In genomic region chr6:28160399-28160798, GRCm38 (mm10) we compare ENCODE assay signal across 27 mouse cellular contexts. TPM values are rescaled to one million over a fixed set of nuclear protein-coding genes. Genes with fewer than 3 reads are reported as not detected.
"Had no signal": no experiment of that assay in that cellular context is flagged by ENCODE, and none has a peak within 500 bp of the region (broad histone marks: within the 10 kb centered on the region; RNA-seq: fewer than 3 reads in every experiment).

No protein-coding gene starts in this region.

- H3K9ac ChIP-seq: heart, embryonic 13.5 days; heart, embryonic 15.5 days; hindbrain, embryonic 13.5 days; hindbrain, embryonic 15.5 days; intestine, embryonic 15.5 days; limb, embryonic 12.5 days; liver, embryonic 12.5 days; liver, embryonic 14.5 days had no signal

- H3K4me1 ChIP-seq: heart, embryonic 13.5 days; heart, embryonic 15.5 days; hindbrain, embryonic 13.5 days; hindbrain, embryonic 15.5 days; intestine, embryonic 15.5 days; limb, embryonic 10.5 days; limb, embryonic 12.5 days; liver, embryonic 12.5 days had no signal

- DNase-seq: gastrocnemius, postnatal 14 days; gastrocnemius, postnatal 36 days; heart, adult 2 months; heart, postnatal 14 days; heart, postnatal 36 days; kidney, adult 18-20 months; kidney, adult 8-10 months; kidney, postnatal 10 days; kidney, postnatal 25 days; kidney, postnatal 4 days had no signal

- H3K36me3 ChIP-seq: heart, embryonic 13.5 days; heart, embryonic 15.5 days; hindbrain, embryonic 13.5 days; hindbrain, embryonic 15.5 days; intestine, embryonic 15.5 days; limb, embryonic 10.5 days; limb, embryonic 12.5 days; liver, embryonic 12.5 days had no signal

- H3K4me2 ChIP-seq: heart, embryonic 11.5 days; heart, embryonic 13.5 days; heart, embryonic 15.5 days; hindbrain, embryonic 13.5 days; hindbrain, embryonic 15.5 days; intestine, embryonic 15.5 days; limb, embryonic 12.5 days; liver, embryonic 12.5 days had no signal

- H3K9me3 ChIP-seq: heart, embryonic 13.5 days; heart, embryonic 15.5 days; hindbrain, embryonic 13.5 days; hindbrain, embryonic 15.5 days; intestine, embryonic 15.5 days; limb, embryonic 10.5 days; limb, embryonic 12.5 days; liver, embryonic 12.5 days had no signal

- ATAC-seq: inflammation-experienced regulatory T-cells, adult 6 months; intestine, embryonic 15.5 days; intestine, postnatal 0 days; liver, embryonic 12.5 days had no signal

- H3K27ac ChIP-seq: heart, adult 2 months; heart, embryonic 13.5 days; heart, embryonic 15.5 days; hindbrain, embryonic 13.5 days; hindbrain, embryonic 15.5 days; intestine, embryonic 15.5 days; layer of hippocampus, adult 2 months; left cerebral cortex, adult 2 months; limb, embryonic 10.5 days; limb, embryonic 12.5 days; liver, embryonic 12.5 days; liver, embryonic 14.5 days had no signal

- H3K27me3 ChIP-seq: heart, embryonic 13.5 days; heart, embryonic 15.5 days; hindbrain, embryonic 13.5 days; hindbrain, embryonic 15.5 days; intestine, embryonic 15.5 days; limb, embryonic 12.5 days; liver, embryonic 12.5 days had no signal

- H3K4me3 ChIP-seq: heart, adult 2 months; heart, embryonic 13.5 days; heart, embryonic 15.5 days; hindbrain, embryonic 13.5 days; hindbrain, embryonic 15.5 days; intestine, embryonic 15.5 days; layer of hippocampus, adult 2 months; left cerebral cortex, adult 2 months; limb, embryonic 10.5 days; limb, embryonic 12.5 days; liver, embryonic 12.5 days had no signal

RNA-seq across cellular contexts. Expression of gene Grm8, which starts 25.4 kb away (rescaled TPM):
- total RNA-seq: heart, adult 2 months; heart, postnatal 36 days; hematopoietic stem cell, adult 5-6 weeks had no signal
- polyA plus RNA-seq: heart, adult 2 months; heart, postnatal 0 days; inflammation-experienced regulatory T-cells, adult 6 months; liver, adult 2 months; liver, embryonic 14.5 days had no signal
